Comparison of ENCODE assay signal across 23 mouse cellular contexts in genomic region chr4:88081417-88081816, GRCm38 (mm10). TPM values are rescaled to one million over a fixed set of nuclear protein-coding genes. Genes with fewer than 3 reads are reported as not detected.
A peak's percentile ranks its signal among the peaks of the same experiment; 100 is the strongest.
DNase-seq lines count a peak whose midpoint lies in the region; ATAC-seq and TF ChIP-seq lines count a peak whose summit lies in the region.
"Had no signal": no experiment of that assay in that cellular context is flagged by ENCODE, and none has a peak within 500 bp of the region (broad histone marks: within the 10 kb centered on the region; RNA-seq: fewer than 3 reads in every experiment).

No protein-coding gene starts in this region.

- no peaks in the 10 kb centered on the region for H3K9me3 ChIP-seq in lung, embryonic 16.5 days (ENCODE audit: control insufficient read depth, low read length)
- H3K9me3 ChIP-seq: embryonic facial prominence, embryonic 12.5 days; heart, embryonic 10.5 days; kidney, embryonic 15.5 days; limb, embryonic 12.5 days; midbrain, embryonic 15.5 days; stomach, embryonic 15.5 days had no signal

- H3K36me3 ChIP-seq in lung, embryonic 16.5 days (ENCODE audit: control insufficient read depth, insufficient read depth, low read length) = no peaks in the 10 kb centered on the region
- no peaks in the 10 kb centered on the region for H3K36me3 ChIP-seq in myocyte (ENCODE audit: control insufficient read depth, insufficient read depth)
- H3K36me3 ChIP-seq: embryonic facial prominence, embryonic 12.5 days; heart, embryonic 10.5 days; kidney, embryonic 15.5 days; limb, embryonic 12.5 days; midbrain, embryonic 15.5 days; stomach, embryonic 15.5 days had no signal

- peak; percentile 7 for DNase-seq in heart, adult 11 months
- DNase-seq in heart, postnatal 25 days (ENCODE audit: low spot score) = no peak
- no peak for DNase-seq in lung, postnatal 4 days
- peak; percentile 17 for DNase-seq in MEL-GATA-1-ER (ENCODE audit: extremely low read depth, low read depth)
- DNase-seq in adrenal gland, postnatal 36 days = no peak
- DNase-seq: cerebellum, adult 18-20 months; cerebellum, postnatal 14 days; gastrocnemius, adult 2 months; kidney, postnatal 36 days; lung, adult 2 months; thymus, postnatal 25 days had no signal

- no peak for ATAC-seq in lung, embryonic 16.5 days (ENCODE audit: low read depth)
- ATAC-seq in erythroid progenitor cell, adult 5-6 weeks (replicated peaks; ENCODE audit: low FRiP score, poor library complexity, severe bottlenecking) = no peak
- ATAC-seq: forebrain, embryonic 14.5 days; hindbrain, embryonic 16.5 days; intestine, postnatal 0 days; midbrain, embryonic 15.5 days had no signal

- H3K9ac ChIP-seq in lung, embryonic 16.5 days (ENCODE audit: low read length) = no peak overlapping the region
- H3K9ac ChIP-seq: embryonic facial prominence, embryonic 12.5 days; kidney, embryonic 15.5 days; limb, embryonic 12.5 days; midbrain, embryonic 15.5 days; stomach, embryonic 15.5 days had no signal

- WGBS in lung, embryonic 16.5 days = 37% methylated on average over 5 of the region's 5 CpGs

- intact Hi-C loops in heart, postnatal 25 days (cut with DNase I) = no loop called here

- H3K4me1 ChIP-seq in lung, embryonic 16.5 days (replicated peaks; ENCODE audit: control insufficient read depth, insufficient read depth, low read length) = no peaks in the 10 kb centered on the region
- H3K4me1 ChIP-seq: embryonic facial prominence, embryonic 12.5 days; heart, embryonic 10.5 days; stomach, embryonic 15.5 days had no signal

- H3K4me2 ChIP-seq in lung, embryonic 16.5 days (ENCODE audit: low read depth, low read length) = 0 out of 2 replicates have a peak overlapping the region, but pooled peaks have one; percentile 22
- H3K4me2 ChIP-seq in myocyte (ENCODE audit: low read depth) = peak overlapping the region; percentile 71
- H3K4me2 ChIP-seq: embryonic facial prominence, embryonic 12.5 days; kidney, embryonic 15.5 days; limb, embryonic 12.5 days; midbrain, embryonic 15.5 days; stomach, embryonic 15.5 days had no signal

- no peaks in the 10 kb centered on the region for H3K79me2 ChIP-seq in myocyte (ENCODE audit: control insufficient read depth, insufficient read depth)

- no peak overlapping the region for H3ac ChIP-seq in myocyte (ENCODE audit: control insufficient read depth, insufficient read length)

- H3K27ac ChIP-seq in lung, embryonic 16.5 days (ENCODE audit: low read length) = no peak overlapping the region
- H3K27ac ChIP-seq: embryonic facial prominence, embryonic 12.5 days; gastrocnemius, adult 2 months; heart, embryonic 10.5 days; kidney, embryonic 15.5 days; limb, embryonic 12.5 days; midbrain, embryonic 15.5 days; stomach, embryonic 15.5 days had no signal

- TF ChIP-seq POLR2A in myocyte (IDR thresholded peaks at IDR 0.05; ENCODE audit: insufficient read length, low read depth) = no peak

- no peak overlapping the region for H3K4me3 ChIP-seq in lung, embryonic 16.5 days (ENCODE audit: low read length)
- H3K4me3 ChIP-seq in myocyte = no peak overlapping the region
- H3K4me3 ChIP-seq: embryonic facial prominence, embryonic 12.5 days; gastrocnemius, adult 2 months; heart, embryonic 10.5 days; kidney, embryonic 15.5 days; limb, embryonic 12.5 days; midbrain, embryonic 15.5 days; stomach, embryonic 15.5 days had no signal

- no peaks in the 10 kb centered on the region for H3K27me3 ChIP-seq in lung, embryonic 16.5 days (ENCODE audit: control insufficient read depth, insufficient read depth, low read depth, low read length)
- no peaks in the 10 kb centered on the region for H3K27me3 ChIP-seq in myocyte (ENCODE audit: control insufficient read depth, insufficient read depth, insufficient read length)
- H3K27me3 ChIP-seq: embryonic facial prominence, embryonic 12.5 days; kidney, embryonic 15.5 days; limb, embryonic 12.5 days; midbrain, embryonic 15.5 days; stomach, embryonic 15.5 days had no signal

TF ChIP-seq in myocyte, 11 proteins besides CTCF, POLR2A, EP300 and RAD21:
- no peak for TF ChIP-seq TCF3 (IDR thresholded peaks at IDR 0.05; ENCODE audit: insufficient read length, low read depth)
- no peak for TF ChIP-seq TCF12 (IDR thresholded peaks at IDR 0.05; ENCODE audit: insufficient read depth, poor library complexity, severe bottlenecking)
- TF ChIP-seq CEBPB (IDR thresholded peaks at IDR 0.05; ENCODE audit: insufficient read depth, poor library complexity, severe bottlenecking) = no peak
- no peak for TF ChIP-seq REST (IDR thresholded peaks at IDR 0.05; ENCODE audit: insufficient read depth, insufficient read length)
- no peak for TF ChIP-seq MAX (IDR thresholded peaks at IDR 0.05; ENCODE audit: low read depth)
- no peak for TF ChIP-seq MYOG (IDR thresholded peaks at IDR 0.05; ENCODE audit: control insufficient read depth in 1 of 3, insufficient read depth in 1 of 3, insufficient read length in 2 of 3, low read depth in 2 of 3)
- no peak for TF ChIP-seq SRF (IDR thresholded peaks at IDR 0.05; ENCODE audit: control insufficient read depth, insufficient read length, low read depth)
- TF ChIP-seq E2F4 (IDR thresholded peaks at IDR 0.05; ENCODE audit: insufficient read depth) = no peak
- TF ChIP-seq USF1 (IDR thresholded peaks at IDR 0.05; ENCODE audit: low read depth) = no peak
- no peak for TF ChIP-seq POLR2AphosphoS2 (IDR thresholded peaks at IDR 0.05; ENCODE audit: insufficient read length, low read depth)
- TF ChIP-seq MYOD1 (IDR thresholded peaks at IDR 0.05; ENCODE audit: control insufficient read depth in 1 of 3, insufficient read length in 2 of 3, low read depth in 2 of 3) = no peak

RNA-seq across cellular contexts. Expression of gene Focad, which starts 13.0 kb away (rescaled TPM):
- 10 to 100 TPM; 15.0 to 17.0 TPM for total RNA-seq in heart, postnatal 25 days (2021)
- 15.1 and 15.6 TPM in 2 replicates for polyA plus RNA-seq in lung, embryonic 16.5 days (2015; fragmentation: Nextera tagmentation; extraction: Ambion mirVana)
- 15.3 TPM for polyA plus RNA-seq in myocyte (2012; fragmentation: generic; extraction: Trizol)
- total RNA-seq in erythroid progenitor cell, adult 5-6 weeks (2015; ENCODE audit: low replicate concordance) = 4.0 and 13.4 TPM in 2 replicates
- total RNA-seq in erythroid progenitor cell, adult 5-6 weeks (2017; ENCODE audit: low replicate concordance) = 3.7 and 5.4 TPM in 2 replicates
- total RNA-seq in adrenal gland, postnatal 36 days (2021) = 10 to 100 TPM; 25.8 to 26.3 TPM

RNA-seq across cellular contexts. Expression of gene Mllt3, which starts 48.3 kb away (rescaled TPM):
- total RNA-seq in heart, postnatal 25 days (2021) = 10 to 100 TPM; 11.7 to 12.2 TPM
- 43.6 and 45.1 TPM in 2 replicates for polyA plus RNA-seq in lung, embryonic 16.5 days (2015; fragmentation: Nextera tagmentation; extraction: Ambion mirVana)
- 15.7 TPM for polyA plus RNA-seq in myocyte (2012; fragmentation: generic; extraction: Trizol)
- total RNA-seq in erythroid progenitor cell, adult 5-6 weeks (2015; ENCODE audit: low replicate concordance) = 16.9 and 27.7 TPM in 2 replicates
- total RNA-seq in erythroid progenitor cell, adult 5-6 weeks (2017; ENCODE audit: low replicate concordance) = 31.3 and 37.0 TPM in 2 replicates
- total RNA-seq in adrenal gland, postnatal 36 days (2021) = 10 to 100 TPM; 23.0 to 24.9 TPM

Comparison
In these comparisons a context has a peak if more than half of its experiments do, and no peak if none do; other contexts are left out.
1. DNase-seq: peak in heart, adult 11 months (single experiment) and MEL-GATA-1-ER (single experiment); none in heart, postnatal 25 days (single experiment), lung, postnatal 4 days (0 of 2) and adrenal gland, postnatal 36 days (0 of 2).